Mouse (Mus musculus) small intestine, adult 2 months (tissue): ENCODE measurements at regions not wholly inside any gene's neighbourhood (a gene's known extent, or its start where the extent isn't known, plus 50 kb on each side); places are given as distances from the start of the nearest gene placed in this dataset.

Experiments
- CTCF ChIP-seq: fragments of 200-500 bp; IDR thresholded peaks from 2 replicates; pipeline ENCODE4 v1.5.1; 2012; ENCODE audit warnings: low read depth, mild to moderate bottlenecking, control low read depth, inconsistent platforms, low read length, moderate library complexity, mixed read lengths; ENCODE audit not compliant: insufficient replicate concordance, insufficient read length; ENCODE audit errors: extremely low read depth
- POLR2A ChIP-seq: fragments of 200-500 bp; IDR thresholded peaks from 2 replicates; pipeline ENCODE4 v1.6.1; 2012; ENCODE audit warnings: low read depth, mild to moderate bottlenecking, control low read depth, inconsistent platforms, low read length, moderate library complexity

DNA sequence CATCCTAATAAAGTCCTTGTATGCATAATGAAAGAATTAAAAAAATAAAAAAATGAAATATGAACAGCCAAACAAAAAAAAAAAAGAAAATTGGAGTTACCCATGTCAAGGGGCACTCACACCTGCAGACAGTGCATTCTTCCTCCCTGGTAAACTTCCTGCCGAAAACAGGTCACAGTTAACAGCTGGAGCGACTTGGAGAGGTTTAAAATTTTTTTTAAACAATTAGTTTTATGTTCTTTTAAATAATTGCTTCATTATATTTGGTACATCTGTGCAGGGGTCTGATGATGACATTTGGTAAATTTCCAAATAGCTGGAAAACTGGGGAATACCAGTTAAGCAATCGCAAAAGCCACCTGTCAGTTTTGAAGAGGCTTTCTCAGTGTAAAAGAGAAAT, 285.5 kb upstream of the Kcnh8 start:
- TF ChIP-seq POLR2A (no peak), CTCF (no peak)
